In genomic region chrX:99167014-99167413, GRCm38 (mm10) we compare ENCODE assay signal across 21 mouse cellular contexts. TPM values are rescaled to one million over a fixed set of nuclear protein-coding genes. Genes with fewer than 3 reads are reported as not detected.
A peak's percentile ranks its signal among the peaks of the same experiment; 100 is the strongest.
DNase-seq lines count a peak whose midpoint lies in the region; ATAC-seq and TF ChIP-seq lines count a peak whose summit lies in the region.
"Had no signal": no experiment of that assay in that cellular context is flagged by ENCODE, and none has a peak within 500 bp of the region (broad histone marks: within the 10 kb centered on the region; RNA-seq: fewer than 3 reads in every experiment).

No protein-coding gene starts in this region.

- peak; percentile 85 for ATAC-seq in liver, postnatal 0 days
- ATAC-seq in liver, embryonic 11.5 days (replicated peaks; ENCODE audit: low FRiP score) = no peak
- ATAC-seq in midbrain, embryonic 11.5 days (ENCODE audit: low FRiP score) = no peak
- no peak for ATAC-seq in midbrain, postnatal 0 days (ENCODE audit: low FRiP score)
- ATAC-seq in granulocyte monocyte progenitor cell, adult 5-6 weeks (replicated peaks; ENCODE audit: poor library complexity, severe bottlenecking) = peak; percentile 63
- peak; percentile 53 for ATAC-seq in megakaryocyte progenitor cell, adult 5-6 weeks (replicated peaks; ENCODE audit: poor library complexity)
- no peak for ATAC-seq in heart, embryonic 12.5 days (ENCODE audit: insufficient number of reproducible peaks, low FRiP score)
- ATAC-seq: forebrain, embryonic 13.5 days; forebrain, embryonic 15.5 days had no signal

- no peaks in the 10 kb centered on the region for H3K36me3 ChIP-seq in liver, postnatal 0 days (replicated peaks; ENCODE audit: insufficient read depth, low read length)
- H3K36me3 ChIP-seq in liver, embryonic 11.5 days (ENCODE audit: control insufficient read depth, insufficient read depth, low read length) = no peaks in the 10 kb centered on the region
- no peaks in the 10 kb centered on the region for H3K36me3 ChIP-seq in midbrain, embryonic 11.5 days (ENCODE audit: control insufficient read depth, insufficient read depth, low read length)
- no peaks in the 10 kb centered on the region for H3K36me3 ChIP-seq in midbrain, postnatal 0 days (ENCODE audit: insufficient read depth, low read length)
- no peaks in the 10 kb centered on the region for H3K36me3 ChIP-seq in heart, embryonic 12.5 days
- H3K36me3 ChIP-seq: embryonic facial prominence, embryonic 10.5 days; embryonic facial prominence, embryonic 12.5 days; forebrain, embryonic 15.5 days had no signal

- H3K27ac ChIP-seq in liver, postnatal 0 days (ENCODE audit: low read depth) = no peak overlapping the region
- H3K27ac ChIP-seq in liver, embryonic 11.5 days (ENCODE audit: low read depth, low read length) = no peak overlapping the region
- H3K27ac ChIP-seq in midbrain, embryonic 11.5 days (ENCODE audit: low read depth, low read length) = no peak overlapping the region
- H3K27ac ChIP-seq in midbrain, postnatal 0 days (ENCODE audit: low read depth, low read length) = no peak overlapping the region
- H3K27ac ChIP-seq in heart, embryonic 12.5 days (ENCODE audit: poor library complexity, severe bottlenecking) = no peak overlapping the region
- H3K27ac ChIP-seq: embryonic facial prominence, embryonic 10.5 days; embryonic facial prominence, embryonic 12.5 days; forebrain, embryonic 13.5 days; forebrain, embryonic 15.5 days had no signal

- no peak for TF ChIP-seq CTCF in liver, postnatal 0 days (IDR thresholded peaks at IDR 0.05; ENCODE audit: low read depth)
- TF ChIP-seq CTCF in midbrain, postnatal 0 days (IDR thresholded peaks at IDR 0.05) = no peak

- no peaks in the 10 kb centered on the region for H3K4me1 ChIP-seq in liver, postnatal 0 days (ENCODE audit: insufficient read depth)
- no peaks in the 10 kb centered on the region; the same call in 1 of the 2 replicates for H3K4me1 ChIP-seq in liver, embryonic 11.5 days (replicated peaks; ENCODE audit: control insufficient read depth, insufficient read depth, low read length)
- no peaks in the 10 kb centered on the region for H3K4me1 ChIP-seq in midbrain, embryonic 11.5 days (ENCODE audit: control insufficient read depth, insufficient read depth, low read length)
- no peaks in the 10 kb centered on the region for H3K4me1 ChIP-seq in midbrain, postnatal 0 days (ENCODE audit: insufficient read depth, low read length)
- H3K4me1 ChIP-seq in heart, embryonic 12.5 days (replicated peaks) = peaks cover 7% of the 10 kb centered on the region
- H3K4me1 ChIP-seq: embryonic facial prominence, embryonic 12.5 days had no signal

- DNase-seq in liver, postnatal 0 days = peak; percentile 17
- no peak for DNase-seq in liver, embryonic 11.5 days (ENCODE audit: low spot score)
- peak; percentile 2 for DNase-seq in midbrain, embryonic 11.5 days (ENCODE audit: low spot score, missing footprints)
- no peak for DNase-seq in midbrain, postnatal 0 days (ENCODE audit: low spot score)
- no peak for DNase-seq in urinary bladder, postnatal 4 days (ENCODE audit: low spot score in 2 of 2)
- DNase-seq: adrenal gland, adult 2 months; adrenal gland, postnatal 10 days; adrenal gland, postnatal 25 days; cerebellum, adult 11 months; cerebellum, adult 18-20 months; cerebellum, adult 8-10 months; cerebellum, adult 9-11 months; cerebellum, postnatal 14 days; cerebellum, postnatal 36 days had no signal

- WGBS in liver, postnatal 0 days (ENCODE audit: insufficient replicate concordance) = 78% methylated on average over 1 of the region's 1 CpGs
- 61% methylated on average over 1 of the region's 1 CpGs for WGBS in liver, embryonic 11.5 days
- 74% methylated on average over 1 of the region's 1 CpGs for WGBS in midbrain, embryonic 11.5 days
- WGBS in midbrain, postnatal 0 days = 81% methylated on average over 1 of the region's 1 CpGs
- WGBS in heart, embryonic 12.5 days = 70% methylated on average over 1 of the region's 1 CpGs

- peaks cover 5% of the 10 kb centered on the region; the same call in 1 of the 2 replicates for H3K27me3 ChIP-seq in liver, postnatal 0 days (ENCODE audit: insufficient read depth, low read length)
- peaks cover 22% of the 10 kb centered on the region for H3K27me3 ChIP-seq in liver, embryonic 11.5 days (replicated peaks; ENCODE audit: control insufficient read depth, insufficient read depth, low read length)
- peaks cover 17% of the 10 kb centered on the region for H3K27me3 ChIP-seq in midbrain, embryonic 11.5 days (ENCODE audit: control insufficient read depth, insufficient read depth, low read length)
- peaks cover 13% of the 10 kb centered on the region; the same call in 1 of the 2 replicates for H3K27me3 ChIP-seq in midbrain, postnatal 0 days (ENCODE audit: insufficient read depth, low read length)
- peaks cover 46% of the 10 kb centered on the region for H3K27me3 ChIP-seq in heart, embryonic 12.5 days (replicated peaks)
- H3K27me3 ChIP-seq: forebrain, embryonic 15.5 days had no signal

- no peaks in the 10 kb centered on the region for H3K9me3 ChIP-seq in liver, postnatal 0 days (ENCODE audit: low read length)
- no peaks in the 10 kb centered on the region for H3K9me3 ChIP-seq in liver, embryonic 11.5 days (ENCODE audit: control insufficient read depth, low read length)
- no peaks in the 10 kb centered on the region for H3K9me3 ChIP-seq in midbrain, embryonic 11.5 days (ENCODE audit: control insufficient read depth, low read length)
- no peaks in the 10 kb centered on the region for H3K9me3 ChIP-seq in midbrain, postnatal 0 days (ENCODE audit: low read length)
- H3K9me3 ChIP-seq in heart, embryonic 12.5 days (replicated peaks) = no peaks in the 10 kb centered on the region
- H3K9me3 ChIP-seq: embryonic facial prominence, embryonic 10.5 days; embryonic facial prominence, embryonic 12.5 days; forebrain, embryonic 13.5 days; forebrain, embryonic 15.5 days had no signal

- no peak overlapping the region for H3K4me3 ChIP-seq in liver, postnatal 0 days (ENCODE audit: low read depth, low read length)
- no peak overlapping the region for H3K4me3 ChIP-seq in liver, embryonic 11.5 days (ENCODE audit: low read depth, low read length)
- no peak overlapping the region for H3K4me3 ChIP-seq in midbrain, embryonic 11.5 days (ENCODE audit: low read depth, low read length)
- no peak overlapping the region for H3K4me3 ChIP-seq in midbrain, postnatal 0 days (ENCODE audit: low read depth, low read length)
- no peak overlapping the region for H3K4me3 ChIP-seq in heart, embryonic 12.5 days
- H3K4me3 ChIP-seq: embryonic facial prominence, embryonic 10.5 days; embryonic facial prominence, embryonic 12.5 days; forebrain, embryonic 13.5 days; forebrain, embryonic 15.5 days had no signal

- H3K9ac ChIP-seq in liver, postnatal 0 days (replicated peaks) = no peak overlapping the region
- no peak overlapping the region for H3K9ac ChIP-seq in liver, embryonic 11.5 days (ENCODE audit: low read depth, low read length)
- H3K9ac ChIP-seq in midbrain, embryonic 11.5 days (ENCODE audit: low read length) = no peak overlapping the region
- no peak overlapping the region for H3K9ac ChIP-seq in midbrain, postnatal 0 days (replicated peaks; ENCODE audit: low read length, poor library complexity, severe bottlenecking)
- no peak overlapping the region for H3K9ac ChIP-seq in heart, embryonic 12.5 days
- H3K9ac ChIP-seq: embryonic facial prominence, embryonic 12.5 days; forebrain, embryonic 13.5 days; forebrain, embryonic 15.5 days had no signal

- no peak for TF ChIP-seq EP300 in liver, postnatal 0 days (IDR thresholded peaks at IDR 0.05; ENCODE audit: low read depth)

- no peak overlapping the region for H3K4me2 ChIP-seq in liver, postnatal 0 days (ENCODE audit: low read depth, low read length)
- no peak overlapping the region for H3K4me2 ChIP-seq in liver, embryonic 11.5 days
- no peak overlapping the region for H3K4me2 ChIP-seq in midbrain, embryonic 11.5 days
- H3K4me2 ChIP-seq in midbrain, postnatal 0 days (ENCODE audit: low read depth, low read length, poor library complexity, severe bottlenecking) = no peak overlapping the region
- H3K4me2 ChIP-seq in heart, embryonic 12.5 days = no peak overlapping the region
- H3K4me2 ChIP-seq: embryonic facial prominence, embryonic 12.5 days; forebrain, embryonic 13.5 days; forebrain, embryonic 15.5 days had no signal

RNA-seq across cellular contexts. Expression of gene Efnb1, which starts 31.1 kb away (rescaled TPM):
- 4.9 and 6.5 TPM in 2 replicates for polyA plus RNA-seq in liver, postnatal 0 days (2015; fragmentation: Nextera tagmentation; extraction: Ambion mirVana)
- 15.9 and 17.9 TPM in 2 replicates for polyA plus RNA-seq in liver, embryonic 11.5 days (2014; fragmentation: Nextera tagmentation; extraction: Ambion mirVana)
- polyA plus RNA-seq in midbrain, embryonic 11.5 days (2014; fragmentation: Nextera tagmentation; extraction: Ambion mirVana) = 34.7 and 38.3 TPM in 2 replicates
- 18.0 and 22.4 TPM in 2 replicates for total RNA-seq in midbrain, postnatal 0 days (2014; rRNA removed)
- polyA plus RNA-seq in midbrain, postnatal 0 days (2015; fragmentation: Nextera tagmentation; extraction: Ambion mirVana) = 12.0 and 13.6 TPM in 2 replicates
- 0.47 and 0.62 TPM in 2 replicates for total RNA-seq in granulocyte monocyte progenitor cell, adult 5-6 weeks (2014; fragmentation: Nextera tagmentation)
- 0.34 and 0.46 TPM in 2 replicates for total RNA-seq in granulocyte monocyte progenitor cell, adult 5-6 weeks (2017)
- total RNA-seq in megakaryocyte progenitor cell, adult 5-6 weeks (2015) = 1.0 and 1.2 TPM in 2 replicates
- total RNA-seq in megakaryocyte progenitor cell, adult 5-6 weeks (2017) = 0.98 and 1.00 TPM in 2 replicates
- 25.3 and 29.0 TPM in 2 replicates for polyA plus RNA-seq in heart, embryonic 12.5 days (2016; fragmentation: Nextera tagmentation; extraction: Ambion mirVana)

Comparison
In these comparisons a context has a peak if more than half of its experiments do, and no peak if none do; other contexts are left out.
1. ATAC-seq: peak in liver, postnatal 0 days (single experiment), granulocyte monocyte progenitor cell, adult 5-6 weeks (single experiment) and megakaryocyte progenitor cell, adult 5-6 weeks (single experiment); none in liver, embryonic 11.5 days (single experiment), midbrain, embryonic 11.5 days (single experiment), midbrain, postnatal 0 days (single experiment) and heart, embryonic 12.5 days (single experiment).
2. DNase-seq: peak in liver, postnatal 0 days (single experiment) and midbrain, embryonic 11.5 days (single experiment); none in liver, embryonic 11.5 days (single experiment), midbrain, postnatal 0 days (single experiment) and urinary bladder, postnatal 4 days (0 of 2).